Comparison of ENCODE assay signal across 14 mouse cellular contexts in the genomic region with DNA sequence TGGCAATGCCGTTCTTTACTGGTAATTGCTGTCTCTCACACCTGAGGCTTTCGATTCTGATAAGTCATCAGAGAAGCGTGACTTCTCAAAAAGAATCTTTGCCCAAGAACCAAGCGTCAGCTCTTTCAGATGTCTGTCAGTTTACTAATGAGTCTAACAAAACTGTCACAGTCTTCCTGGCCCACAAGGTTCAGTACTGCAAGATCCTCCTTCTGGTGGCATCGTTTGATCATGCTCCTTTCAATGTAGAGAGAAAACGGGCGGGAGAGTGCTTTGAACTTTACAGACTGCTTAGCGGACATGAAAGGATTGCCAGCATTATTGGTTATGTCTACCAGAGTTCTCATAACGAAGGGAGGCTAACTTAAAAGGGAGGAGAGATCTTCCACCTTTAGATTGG.
DNase-seq lines count a peak whose midpoint lies in the region; ATAC-seq and TF ChIP-seq lines count a peak whose summit lies in the region.
"Had no signal": no experiment of that assay in that cellular context is flagged by ENCODE, and none has a peak within 500 bp of the region (broad histone marks: within the 10 kb centered on the region; RNA-seq: fewer than 3 reads in every experiment).

No protein-coding gene starts in this region.

- H3K4me1 ChIP-seq in forebrain, embryonic 15.5 days, result peaks cover 14% of the 10 kb centered on the region
- H3K4me1 ChIP-seq in hindbrain, postnatal 0 days (ENCODE audit: insufficient read depth, low read length), result no peaks in the 10 kb centered on the region
- peaks cover 13% of the 10 kb centered on the region for H3K4me1 ChIP-seq in neural tube, embryonic 15.5 days

- peak; percentile 62; the same call in 1 of the 2 replicates for ATAC-seq in forebrain, embryonic 15.5 days (replicated peaks)
- ATAC-seq in hindbrain, postnatal 0 days, result 0 out of 2 replicates have a peak, but pooled peaks have one; percentile 21
- no peak for ATAC-seq in neural tube, embryonic 15.5 days (ENCODE audit: low FRiP score)
- ATAC-seq: activated CD4-positive, CD25-positive, alpha-beta regulatory T cell, adult 4 months had no signal

- H3K4me2 ChIP-seq in forebrain, embryonic 15.5 days (replicated peaks), result peak overlapping the region; percentile 16
- peak overlapping the region; percentile 1; the same call in 1 of the 2 replicates for H3K4me2 ChIP-seq in hindbrain, postnatal 0 days (ENCODE audit: low read depth, low read length)
- peak overlapping the region; percentile 36 for H3K4me2 ChIP-seq in neural tube, embryonic 15.5 days
- H3K4me2 ChIP-seq: heart, embryonic 11.5 days had no signal

- intact Hi-C loops in left cerebral cortex, postnatal 14 days (cut with DNase I), result no loop called here

- no peak overlapping the region for H3K4me3 ChIP-seq in forebrain, embryonic 15.5 days
- H3K4me3 ChIP-seq in hindbrain, postnatal 0 days (ENCODE audit: low read length), result no peak overlapping the region
- H3K4me3 ChIP-seq in neural tube, embryonic 15.5 days (replicated peaks), result no peak overlapping the region
- H3K4me3 ChIP-seq: layer of hippocampus, adult 2 months had no signal

- no peaks in the 10 kb centered on the region for H3K9me3 ChIP-seq in forebrain, embryonic 15.5 days
- H3K9me3 ChIP-seq in hindbrain, postnatal 0 days (ENCODE audit: low read length), result no peaks in the 10 kb centered on the region
- H3K9me3 ChIP-seq in neural tube, embryonic 15.5 days (replicated peaks), result no peaks in the 10 kb centered on the region

- no peaks in the 10 kb centered on the region for H3K27me3 ChIP-seq in forebrain, embryonic 15.5 days
- H3K27me3 ChIP-seq in hindbrain, postnatal 0 days (ENCODE audit: insufficient read depth, low read length), result no peaks in the 10 kb centered on the region
- H3K27me3 ChIP-seq in neural tube, embryonic 15.5 days (replicated peaks), result no peaks in the 10 kb centered on the region
- H3K27me3 ChIP-seq: CH12.LX had no signal

- no peak overlapping the region for H3K27ac ChIP-seq in forebrain, embryonic 15.5 days (replicated peaks)
- no peak overlapping the region for H3K27ac ChIP-seq in hindbrain, postnatal 0 days
- H3K27ac ChIP-seq in neural tube, embryonic 15.5 days (replicated peaks), result no peak overlapping the region
- H3K27ac ChIP-seq: layer of hippocampus, adult 2 months had no signal

- 10% methylated on average over 9 of the region's 9 CpGs for WGBS in forebrain, embryonic 15.5 days
- 26% methylated on average over 9 of the region's 9 CpGs for WGBS in hindbrain, postnatal 0 days
- WGBS in neural tube, embryonic 15.5 days, result 31% methylated on average over 9 of the region's 9 CpGs

- no peak for TF ChIP-seq CTCF in hindbrain, postnatal 0 days (IDR thresholded peaks at IDR 0.05; ENCODE audit: low read depth)

- H3K9ac ChIP-seq in forebrain, embryonic 15.5 days (replicated peaks), result no peak overlapping the region
- H3K9ac ChIP-seq in hindbrain, postnatal 0 days (replicated peaks; ENCODE audit: low read length), result no peak overlapping the region
- H3K9ac ChIP-seq in neural tube, embryonic 15.5 days (replicated peaks), result no peak overlapping the region

- no peaks in the 10 kb centered on the region for H3K36me3 ChIP-seq in forebrain, embryonic 15.5 days
- H3K36me3 ChIP-seq in hindbrain, postnatal 0 days (ENCODE audit: insufficient read depth, low read length), result no peaks in the 10 kb centered on the region
- H3K36me3 ChIP-seq in neural tube, embryonic 15.5 days, result no peaks in the 10 kb centered on the region

- peak; percentile 38 for DNase-seq in embryo, embryonic 10 days (ENCODE audit: low spot score)
- no peak for DNase-seq in embryo, embryonic 9.5 days (ENCODE audit: extremely low spot score)
- DNase-seq in hindbrain, postnatal 0 days (ENCODE audit: low spot score), result no peak
- DNase-seq in frontal cortex, postnatal 25 days (ENCODE audit: low spot score in 2 of 2), result no peak
- DNase-seq in adrenal gland, postnatal 36 days, result no peak
- DNase-seq in left cerebral cortex, postnatal 14 days (ENCODE audit: low spot score in 2 of 2), result no peak
- DNase-seq: cerebellum, adult 18-20 months; kidney, adult 8-10 months had no signal
